Mouse (Mus musculus) liver, postnatal 0 days (tissue): ENCODE data around the gene Ackr3. TPM values are rescaled to one million over a fixed set of nuclear protein-coding genes. Genes with fewer than 3 reads are reported as not detected.

ENCODE experiments used
- ATAC-seq: fragments of 200-750 bp; cut with Nextera tagmentation; 2 replicates; pipeline ENCODE4 v1.8.0; 2017; ENCODE audit warnings: mild to moderate bottlenecking, moderate library complexity
- DNase-seq: peaks from one replicate; pipeline ENCODE4 v3.0.0-alpha.2; 2016
- H3K27ac ChIP-seq: fragments of 300-500 bp; sonication (generic); 2 replicates; pipeline ENCODE4 v1.5.1; 2014; ENCODE audit warnings: antibody characterized with exemption, moderate library complexity, mild to moderate bottlenecking, low read depth
- H3K27me3 ChIP-seq: fragments of 300-500 bp; sonication (generic); 2 replicates; pipeline ENCODE4 v1.6.1; 2014; ENCODE audit warnings: low read length, control low read depth, mixed read lengths; ENCODE audit not compliant: insufficient read depth
- H3K36me3 ChIP-seq: fragments of 300-500 bp; sonication (generic); replicated peaks from 2 replicates; pipeline ENCODE4 v1.6.1; 2014; ENCODE audit warnings: mild to moderate bottlenecking, control low read depth, low read length, moderate library complexity, mixed read lengths; ENCODE audit not compliant: insufficient read depth
- H3K4me1 ChIP-seq: fragments of 300-500 bp; sonication (generic); 2 replicates; pipeline ENCODE4 v1.6.1; 2014; ENCODE audit warnings: antibody characterized with exemption, mild to moderate bottlenecking, control low read depth; ENCODE audit not compliant: insufficient read depth
- H3K4me2 ChIP-seq: fragments of 300-500 bp; sonication (generic); 2 replicates; pipeline ENCODE4 v1.6.1; 2014; ENCODE audit warnings: low read depth, mild to moderate bottlenecking, low read length, moderate library complexity, mixed read lengths
- H3K4me3 ChIP-seq: fragments of 300-500 bp; sonication (generic); 2 replicates; pipeline ENCODE4 v1.5.1; 2014; ENCODE audit warnings: low read depth, low read length
- H3K9ac ChIP-seq: fragments of 300-500 bp; sonication (generic); replicated peaks from 2 replicates; pipeline ENCODE4 v1.6.1; 2014; ENCODE audit warnings: mild to moderate bottlenecking, moderate library complexity
- H3K9me3 ChIP-seq: fragments of 300-500 bp; sonication (generic); 2 replicates; pipeline ENCODE4 v1.6.1; 2016; ENCODE audit warnings: mild to moderate bottlenecking, control low read depth, low read length, mixed read lengths
- CTCF ChIP-seq: sonication (generic); IDR thresholded peaks from 2 replicates; pipeline ENCODE4 v1.5.1; 2016; ENCODE audit warnings: antibody characterized with exemption, low read depth
- EP300 ChIP-seq: IDR thresholded peaks from 2 replicates; pipeline ENCODE4 v1.6.1; 2016; ENCODE audit warnings: antibody characterized with exemption, low read depth, mild to moderate bottlenecking
- WGBS: fragments of 180-500 bp; shearing (Covaris S2); extraction: QIAGEN DNeasy Blood & Tissue Kit; methylation state at CpG from one replicate; pipeline ENCODE4 v1.1.7; 2014; ENCODE audit not compliant: insufficient replicate concordance; 5-methylcytosine and 5-hydroxymethylcytosine counted together
- polyA plus RNA-seq: library from polyadenylated mRNA; unstranded; fragments of >200 nt; fragmentation: Nextera tagmentation; extraction: Ambion mirVana; gene quantifications from 2 replicates; pipeline ENCODE4 v1.2.1, GENCODE M21; 2015

Gene Ackr3
- polyA plus RNA-seq, 1 experiment from 2014 or later: 2.5 TPM

- Histone ChIP-seq H3K9ac (no peak overlapping the region), H3K27me3 (no peaks in the 10 kb centered on the region), H3K4me3 (no peak overlapping the region), H3K4me1 (no peaks in the 10 kb centered on the region), H3K4me2 (no peak overlapping the region), H3K27ac (no peak overlapping the region), H3K9me3 (no peaks in the 10 kb centered on the region), H3K36me3 (no peaks in the 10 kb centered on the region)
- TF ChIP-seq EP300 (no peak), CTCF (no peak)
- ATAC-seq (no peak), DNase-seq (no peak)
- WGBS: 67% methylated on average over 4 of the region's 4 CpGs
Measured at GRCm38 (mm10) chr1:90220844-90221243, 17.1 kb downstream of the Ackr3 start.

- H3K9me3 ChIP-seq: no peaks in the 10 kb centered on the region
- TF ChIP-seq CTCF: no peak
- TF ChIP-seq EP300: no peak
- no peak overlapping the region for H3K27ac ChIP-seq
- WGBS: 54% methylated on average over 18 of the region's 18 CpGs
- H3K27me3 ChIP-seq: no peaks in the 10 kb centered on the region
- DNase-seq: no peak
- no peak overlapping the region for H3K4me2 ChIP-seq
- no peaks in the 10 kb centered on the region for H3K36me3 ChIP-seq
- ATAC-seq: no peak
- no peak overlapping the region for H3K4me3 ChIP-seq
- no peaks in the 10 kb centered on the region for H3K4me1 ChIP-seq
- H3K9ac ChIP-seq: no peak overlapping the region
Measured at GRCm38 (mm10) chr1:90221811-90222361, 18.1 kb downstream of the Ackr3 start.

GRCm38 (mm10) chr1:90222427-90222901 is 18.7 kb downstream of the Ackr3 start:
- ATAC-seq: no peak
- TF ChIP-seq EP300: no peak
- no peak for TF ChIP-seq CTCF
- no peaks in the 10 kb centered on the region for H3K9me3 ChIP-seq
- DNase-seq: no peak
- H3K36me3 ChIP-seq: no peaks in the 10 kb centered on the region
- H3K4me3 ChIP-seq: no peak overlapping the region
- 78% methylated on average over 17 of the region's 17 CpGs for WGBS
- no peaks in the 10 kb centered on the region for H3K4me1 ChIP-seq
- H3K27me3 ChIP-seq: no peaks in the 10 kb centered on the region
- H3K9ac ChIP-seq: no peak overlapping the region
- H3K4me2 ChIP-seq: no peak overlapping the region
- H3K27ac ChIP-seq: no peak overlapping the region

GRCm38 (mm10) chr1:90223006-90223405 is 19.2 kb downstream of the Ackr3 start:
- H3K4me2 ChIP-seq: no peak overlapping the region
- no peak overlapping the region for H3K9ac ChIP-seq
- no peak overlapping the region for H3K4me3 ChIP-seq
- no peaks in the 10 kb centered on the region for H3K4me1 ChIP-seq
- no peak for ATAC-seq
- 57% methylated on average over 2 of the region's 2 CpGs for WGBS
- no peak for DNase-seq
- H3K27ac ChIP-seq: no peak overlapping the region
- no peaks in the 10 kb centered on the region for H3K27me3 ChIP-seq
- TF ChIP-seq EP300 (no peak), CTCF (no peak)
- no peaks in the 10 kb centered on the region for H3K9me3 ChIP-seq
- no peaks in the 10 kb centered on the region for H3K36me3 ChIP-seq

GRCm38 (mm10) chr1:90225603-90226254 is 21.9 kb downstream of the Ackr3 start:
- H3K9me3 ChIP-seq: no peaks in the 10 kb centered on the region
- 42% methylated on average over 9 of the region's 9 CpGs for WGBS
- no peak for ATAC-seq
- no peak for DNase-seq
- H3K9ac ChIP-seq: no peak overlapping the region
- no peaks in the 10 kb centered on the region for H3K36me3 ChIP-seq
- H3K4me1 ChIP-seq: no peaks in the 10 kb centered on the region
- no peaks in the 10 kb centered on the region for H3K27me3 ChIP-seq
- H3K4me3 ChIP-seq: no peak overlapping the region
- no peak for TF ChIP-seq EP300
- TF ChIP-seq CTCF: no peak
- no peak overlapping the region for H3K4me2 ChIP-seq
- no peak overlapping the region for H3K27ac ChIP-seq

GRCm38 (mm10) chr1:90227684-90228322 is 24.0 kb downstream of the Ackr3 start:
- TF ChIP-seq EP300: no peak
- no peak for TF ChIP-seq CTCF
- no peaks in the 10 kb centered on the region for H3K9me3 ChIP-seq
- no peak overlapping the region for H3K9ac ChIP-seq
- H3K36me3 ChIP-seq: no peaks in the 10 kb centered on the region
- DNase-seq (peak; percentile 45), ATAC-seq (no peak)
- H3K4me3 ChIP-seq: no peak overlapping the region
- no peak overlapping the region for H3K4me2 ChIP-seq
- WGBS: 29% methylated on average over 12 of the region's 12 CpGs
- no peak overlapping the region for H3K27ac ChIP-seq
- no peaks in the 10 kb centered on the region for H3K27me3 ChIP-seq
- no peaks in the 10 kb centered on the region for H3K4me1 ChIP-seq
